Mouse (Mus musculus): ENCODE data around the gene Ncor2. TPM values are rescaled to one million over a fixed set of nuclear protein-coding genes. Genes with fewer than 3 reads are reported as not detected.

Ncor2 gene
- polyA plus RNA-seq, 1 experiment from 2014 or later: 31.6 TPM

DNA sequence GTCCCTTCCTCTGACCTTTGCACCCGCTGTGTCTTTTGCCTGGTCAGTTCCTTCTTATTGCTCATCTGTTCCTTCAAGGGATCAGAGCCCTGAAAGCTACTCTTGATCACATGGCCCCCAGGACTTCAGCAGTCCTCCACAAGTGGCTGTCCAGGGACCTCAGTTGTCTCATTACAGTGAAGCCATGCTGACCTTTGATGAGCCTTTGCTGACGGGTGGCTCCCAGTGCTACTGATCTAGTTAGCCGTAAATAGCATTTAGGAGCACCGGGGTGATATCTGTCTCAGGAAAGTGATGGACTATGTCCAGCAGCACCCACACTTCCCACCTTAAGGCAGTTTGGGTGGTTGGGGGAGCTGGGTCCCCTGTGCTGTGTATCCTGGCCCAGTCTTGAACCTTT is 105.7 kb downstream of the Ncor2 start:
- Histone ChIP-seq H3K9me3 (no peaks in the 10 kb centered on the region), H3K27me3 (no peaks in the 10 kb centered on the region), H3K4me3 (no peak overlapping the region), H3K36me3 (peaks cover 11% of the 10 kb centered on the region), H3K9ac (replicated peaks) (no peak overlapping the region), H3K4me2 (replicated peaks) (no peak overlapping the region), H3K4me1 (peaks cover 28% of the 10 kb centered on the region), H3K27ac (replicated peaks) (no peak overlapping the region)
- 86% methylated on average over 4 of the region's 4 CpGs for WGBS
- no peak for ATAC-seq (replicated peaks)

DNA sequence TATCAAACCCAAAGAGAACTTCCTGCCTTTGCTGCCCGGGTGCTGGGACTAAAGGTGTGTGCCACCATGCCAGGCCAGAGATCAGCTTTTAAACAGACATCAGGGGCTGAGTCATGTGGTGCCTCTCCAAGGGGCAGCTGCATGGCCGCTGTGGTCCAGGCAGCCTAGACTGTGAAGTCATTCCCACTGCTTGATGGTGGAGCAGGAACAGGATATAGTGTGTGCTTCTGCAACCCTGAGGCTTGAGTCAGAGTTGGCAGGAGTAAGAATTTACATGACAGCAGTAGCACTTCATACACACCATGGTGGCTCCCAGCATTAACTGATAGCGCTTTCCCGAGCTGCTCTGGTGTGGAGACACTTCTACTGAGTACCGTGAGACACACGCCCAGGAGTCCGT is 106.6 kb downstream of the Ncor2 start:
- H3K4me2 ChIP-seq (replicated peaks): no peak overlapping the region
- H3K9me3 ChIP-seq: no peaks in the 10 kb centered on the region
- ATAC-seq (replicated peaks): no peak
- H3K9ac ChIP-seq (replicated peaks): no peak overlapping the region
- H3K27me3 ChIP-seq: no peaks in the 10 kb centered on the region
- peaks cover 28% of the 10 kb centered on the region for H3K4me1 ChIP-seq
- H3K27ac ChIP-seq (replicated peaks): no peak overlapping the region
- 91% methylated on average over 7 of the region's 7 CpGs for WGBS
- H3K4me3 ChIP-seq: no peak overlapping the region
- peaks cover 2% of the 10 kb centered on the region; the same call in 1 of the 2 replicates for H3K36me3 ChIP-seq

GRCm38 (mm10) chr5:125071919-125072318 is 107.1 kb downstream of the Ncor2 start:
- H3K4me1 ChIP-seq: peaks cover 28% of the 10 kb centered on the region
- 80% methylated on average over 4 of the region's 4 CpGs for WGBS
- ATAC-seq (replicated peaks): no peak
- no peaks in the 10 kb centered on the region for H3K9me3 ChIP-seq
- no peak overlapping the region for H3K4me2 ChIP-seq (replicated peaks)
- H3K27ac ChIP-seq (replicated peaks): no peak overlapping the region
- H3K36me3 ChIP-seq: peaks cover under 1% of the 10 kb centered on the region; the same call in 1 of the 2 replicates
- H3K9ac ChIP-seq (replicated peaks): no peak overlapping the region
- no peak overlapping the region for H3K4me3 ChIP-seq
- no peaks in the 10 kb centered on the region for H3K27me3 ChIP-seq

- ATAC-seq (replicated peaks): no peak
- Histone ChIP-seq H3K4me1 (peaks cover 28% of the 10 kb centered on the region), H3K9me3 (no peaks in the 10 kb centered on the region), H3K4me2 (replicated peaks) (no peak overlapping the region), H3K27ac (replicated peaks) (peak overlapping the region; percentile 48; the same call in 1 of the 2 replicates), H3K4me3 (no peak overlapping the region), H3K36me3 (peaks cover 13% of the 10 kb centered on the region), H3K9ac (replicated peaks) (no peak overlapping the region), H3K27me3 (no peaks in the 10 kb centered on the region)
- WGBS: 51% methylated on average over 2 of the region's 2 CpGs
Measured at GRCm38 (mm10) chr5:125070399-125070798, 108.6 kb downstream of the Ncor2 start.

DNA sequence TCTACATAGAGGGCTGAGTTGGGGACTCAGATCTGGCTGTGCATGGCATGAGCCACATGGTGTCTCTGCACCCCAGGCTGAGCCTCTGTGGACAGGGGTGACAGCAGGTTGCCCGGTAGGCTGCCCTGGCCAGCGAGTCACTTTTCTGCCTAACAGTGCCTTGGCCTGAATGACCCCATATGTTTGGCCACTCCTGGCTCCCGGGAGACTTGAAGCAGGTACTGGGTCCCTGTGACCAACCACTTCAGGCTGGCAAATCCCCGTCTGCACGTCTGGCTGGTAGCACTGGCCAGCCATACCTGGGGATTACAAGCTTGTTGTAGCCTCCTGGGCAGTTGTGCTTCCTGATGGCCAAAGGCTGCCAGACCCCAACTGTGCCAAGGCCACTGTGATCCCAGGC is 109.1 kb downstream of the Ncor2 start:
- Histone ChIP-seq H3K27ac (replicated peaks) (peak overlapping the region; percentile 57), H3K9me3 (no peaks in the 10 kb centered on the region), H3K4me2 (replicated peaks) (no peak overlapping the region), H3K9ac (replicated peaks) (no peak overlapping the region), H3K4me3 (no peak overlapping the region), H3K27me3 (no peaks in the 10 kb centered on the region), H3K36me3 (peaks cover 17% of the 10 kb centered on the region), H3K4me1 (peaks cover 28% of the 10 kb centered on the region)
- WGBS: 82% methylated on average over 5 of the region's 5 CpGs
- 0 out of 2 replicates have a peak, but pooled peaks have one; percentile 24 for ATAC-seq (replicated peaks)

DNA sequence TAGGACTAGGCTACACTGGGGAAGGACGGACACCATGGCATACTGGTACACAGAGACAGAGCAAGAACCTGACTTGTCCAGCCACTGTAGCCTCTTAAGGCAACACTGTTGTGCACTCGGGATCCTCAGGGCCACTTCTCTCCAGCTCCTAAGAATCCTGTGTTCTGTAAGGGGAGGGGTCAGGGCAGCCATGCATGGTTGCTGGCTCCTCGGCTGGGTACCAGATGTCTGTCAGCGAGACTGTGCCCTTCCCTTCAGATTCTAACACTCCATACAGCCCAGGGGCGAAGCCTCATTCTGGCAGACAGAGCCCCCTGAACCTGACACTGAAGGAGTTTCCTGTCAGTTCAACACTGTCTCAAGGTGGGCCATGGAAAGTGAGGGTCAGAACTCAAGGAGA is 109.6 kb downstream of the Ncor2 start:
- Histone ChIP-seq H3K9ac (replicated peaks) (no peak overlapping the region), H3K36me3 (peaks cover 20% of the 10 kb centered on the region)

GRCm38 (mm10) chr5:125068371-125068951 is 110.6 kb downstream of the Ncor2 start:
- Histone ChIP-seq H3K4me1 (peaks cover 30% of the 10 kb centered on the region), H3K9ac (replicated peaks) (no peak overlapping the region), H3K4me3 (no peak overlapping the region), H3K27me3 (no peaks in the 10 kb centered on the region), H3K36me3 (peaks cover 20% of the 10 kb centered on the region), H3K9me3 (no peaks in the 10 kb centered on the region), H3K4me2 (replicated peaks) (no peak overlapping the region), H3K27ac (replicated peaks) (peak overlapping the region; percentile 51)
- 56% methylated on average over 16 of the region's 16 CpGs for WGBS
- ATAC-seq (replicated peaks): no peak

More for the DNA sequence above, 109.6 kb downstream of the Ncor2 start:
- H3K9me3 ChIP-seq: no peaks in the 10 kb centered on the region
- 45% methylated on average over 5 of the region's 5 CpGs for WGBS
- peaks cover 28% of the 10 kb centered on the region for H3K4me1 ChIP-seq
- H3K4me3 ChIP-seq: no peak overlapping the region
- no peak overlapping the region for H3K4me2 ChIP-seq (replicated peaks)
- ATAC-seq (replicated peaks): 0 out of 2 replicates have a peak, but pooled peaks have one; percentile 5
- H3K27me3 ChIP-seq: no peaks in the 10 kb centered on the region
- peak overlapping the region; percentile 57 for H3K27ac ChIP-seq (replicated peaks)

DNA sequence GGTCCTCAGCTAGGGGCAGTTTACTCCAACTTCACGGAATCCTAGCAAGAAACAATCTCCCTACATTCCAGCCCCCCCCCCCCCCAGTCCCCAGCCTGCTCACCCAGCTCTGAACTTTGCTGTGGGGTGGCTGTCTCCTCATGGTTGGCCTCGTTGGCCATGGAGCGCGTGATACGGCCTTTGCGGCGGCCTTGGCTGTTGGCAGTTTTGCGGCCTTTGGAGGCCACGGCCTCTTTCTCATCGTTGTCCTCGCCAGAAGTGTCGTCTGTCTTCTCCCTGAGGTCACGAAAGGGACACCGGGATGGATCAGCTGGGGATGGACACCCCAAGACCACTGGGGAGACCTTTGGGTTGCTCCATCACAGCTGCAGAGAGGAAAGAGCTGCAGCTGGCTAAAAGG is 111.3 kb downstream of the Ncor2 start:
- 95% methylated on average over 14 of the region's 14 CpGs for WGBS
- Histone ChIP-seq H3K9ac (replicated peaks) (no peak overlapping the region), H3K9me3 (no peaks in the 10 kb centered on the region), H3K4me2 (replicated peaks) (no peak overlapping the region), H3K27me3 (no peaks in the 10 kb centered on the region), H3K4me1 (peaks cover 38% of the 10 kb centered on the region), H3K36me3 (peaks cover 20% of the 10 kb centered on the region), H3K27ac (replicated peaks) (no peak overlapping the region), H3K4me3 (no peak overlapping the region)
- ATAC-seq (replicated peaks): no peak

GRCm38 (mm10) chr5:125066479-125067471 is 112.2 kb downstream of the Ncor2 start:
- Histone ChIP-seq H3K4me3 (no peak overlapping the region), H3K4me2 (replicated peaks) (no peak overlapping the region), H3K27me3 (no peaks in the 10 kb centered on the region), H3K27ac (replicated peaks) (no peak overlapping the region), H3K4me1 (peaks cover 41% of the 10 kb centered on the region), H3K9ac (replicated peaks) (no peak overlapping the region), H3K9me3 (no peaks in the 10 kb centered on the region), H3K36me3 (peaks cover 20% of the 10 kb centered on the region)
- WGBS: 92% methylated on average over 13 of the region's 13 CpGs
- no peak for ATAC-seq (replicated peaks)

DNA sequence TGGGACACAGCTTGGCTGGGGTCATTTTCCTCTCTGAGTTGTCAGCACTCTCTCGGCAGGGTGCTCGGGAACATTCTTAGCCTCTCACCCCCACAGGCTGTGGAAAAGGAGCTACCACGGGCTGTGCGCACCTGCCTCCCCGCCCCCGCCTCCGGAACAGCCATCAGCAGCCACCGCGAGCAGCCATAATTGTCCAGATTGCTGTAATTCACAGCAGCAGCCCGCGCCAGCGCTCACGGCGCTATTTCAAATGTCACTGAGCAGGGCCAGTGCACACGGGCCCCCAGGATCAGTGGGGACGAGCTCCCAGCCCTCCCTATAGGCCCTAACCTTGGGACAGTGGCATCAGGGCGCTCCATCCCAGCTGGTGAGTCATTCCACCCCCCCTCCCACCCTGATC is 116.0 kb downstream of the Ncor2 start:
- Histone ChIP-seq H3K36me3 (peaks cover 20% of the 10 kb centered on the region), H3K27ac (replicated peaks) (peak overlapping the region; percentile 77), H3K27me3 (no peaks in the 10 kb centered on the region), H3K4me3 (no peak overlapping the region), H3K4me2 (replicated peaks) (no peak overlapping the region), H3K9me3 (no peaks in the 10 kb centered on the region), H3K9ac (replicated peaks) (no peak overlapping the region), H3K4me1 (peaks cover 30% of the 10 kb centered on the region)
- ATAC-seq (replicated peaks): peak; percentile 51
- 50% methylated on average over 17 of the region's 17 CpGs for WGBS

- Histone ChIP-seq H3K4me2 (replicated peaks) (peak overlapping the region; percentile 58), H3K27me3 (no peaks in the 10 kb centered on the region), H3K4me1 (peaks cover 49% of the 10 kb centered on the region), H3K4me3 (peak overlapping the region; percentile 30), H3K9ac (replicated peaks) (peak overlapping the region; percentile 39), H3K9me3 (no peaks in the 10 kb centered on the region), H3K27ac (replicated peaks) (peak overlapping the region; percentile 81), H3K36me3 (0 out of 2 replicates have a peak, but pooled peaks cover 2% of the 10 kb centered on the region)
- ATAC-seq (replicated peaks): peak; percentile 75
- WGBS: 2% methylated on average over 29 of the region's 29 CpGs
Measured at GRCm38 (mm10) chr5:125058267-125058668, 120.8 kb downstream of the Ncor2 start.

All from forebrain, embryonic 15.5 days (tissue).